Mouse (Mus musculus): ENCODE data around the gene Zdhhc15. TPM values are rescaled to one million over a fixed set of nuclear protein-coding genes. Genes with fewer than 3 reads are reported as not detected.

The Zdhhc15 gene
- polyA plus RNA-seq, 1 experiment from 2014 or later: 13.7 TPM

Other genes starting within 250 kb of the Zdhhc15 start
- gene Uprt, start 188.2 kb downstream of the Zdhhc15 start, polyA plus RNA-seq (2014; fragmentation: Nextera tagmentation; extraction: Ambion mirVana): 2.1 and 3.0 TPM in 2 replicates
- 5.3 and 6.7 TPM in 2 replicates for gene Magee2, start 186.2 kb upstream of the Zdhhc15 start, polyA plus RNA-seq (2014; fragmentation: Nextera tagmentation; extraction: Ambion mirVana)